Mouse (Mus musculus) retina, postnatal 7 days (tissue): ENCODE measurements around the gene Myo16.

ENCODE experiments used
- DNase-seq: peaks from one replicate; pipeline ENCODE4 v3.0.0-alpha.2; 2012; ENCODE audit warnings: low read depth, low spot score

The Myo16 gene

DNA sequence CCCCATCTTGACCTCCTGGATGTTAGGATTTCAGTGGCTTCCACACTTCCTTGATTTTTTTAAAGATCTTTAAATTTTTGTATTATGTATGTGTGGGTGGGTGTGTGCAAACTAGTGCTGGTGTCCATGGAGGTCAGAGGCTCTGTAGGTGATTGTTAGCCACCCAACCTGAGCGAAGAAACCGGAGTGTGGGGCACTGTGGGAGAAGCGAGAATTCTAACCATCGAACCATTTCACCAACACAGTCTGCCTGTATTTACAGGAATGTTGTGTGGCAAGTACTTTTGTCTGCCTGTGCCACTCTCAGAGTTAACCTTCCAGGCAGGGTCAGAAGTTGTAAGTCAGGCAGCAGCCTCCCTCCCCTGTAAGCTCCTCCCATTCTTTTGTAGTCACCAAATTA lies 22.3 kb downstream of the Myo16 start:
- DNase-seq: no peak

GRCm38 (mm10) chr8:10177131-10177530 lies 23.4 kb downstream of the Myo16 start:
- DNase-seq: no peak

- no peak for DNase-seq
Measured at GRCm38 (mm10) chr8:10178986-10179385, 25.3 kb downstream of the Myo16 start.

- DNase-seq: no peak
Measured at GRCm38 (mm10) chr8:10190607-10191006, 36.9 kb downstream of the Myo16 start.

GRCm38 (mm10) chr8:10198164-10198563 lies 44.5 kb downstream of the Myo16 start:
- DNase-seq: no peak

GRCm38 (mm10) chr8:10199301-10199700 lies 45.6 kb downstream of the Myo16 start:
- no peak for DNase-seq

GRCm38 (mm10) chr8:10200042-10200441 lies 46.3 kb downstream of the Myo16 start:
- no peak for DNase-seq

DNA sequence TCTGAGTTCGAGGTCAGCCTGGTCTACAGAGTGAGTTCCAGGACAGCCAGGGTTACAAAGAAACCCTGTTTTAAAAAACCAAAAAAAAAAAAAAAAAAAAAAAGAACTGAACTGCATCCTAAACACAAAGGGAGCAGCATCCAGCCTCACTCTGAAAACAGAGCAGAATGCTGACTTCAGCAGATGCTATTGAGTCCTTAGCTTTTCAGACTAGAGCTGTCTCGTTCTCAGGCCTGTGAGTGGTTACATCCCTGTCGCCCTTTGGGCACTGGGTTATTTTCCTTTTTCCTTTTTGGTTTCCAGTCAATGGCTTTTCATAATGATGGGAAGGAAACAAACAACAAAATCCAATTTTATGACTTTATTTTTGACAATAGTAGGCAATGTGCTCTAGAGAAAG lies 61.3 kb downstream of the Myo16 start:
- no peak for DNase-seq

DNA sequence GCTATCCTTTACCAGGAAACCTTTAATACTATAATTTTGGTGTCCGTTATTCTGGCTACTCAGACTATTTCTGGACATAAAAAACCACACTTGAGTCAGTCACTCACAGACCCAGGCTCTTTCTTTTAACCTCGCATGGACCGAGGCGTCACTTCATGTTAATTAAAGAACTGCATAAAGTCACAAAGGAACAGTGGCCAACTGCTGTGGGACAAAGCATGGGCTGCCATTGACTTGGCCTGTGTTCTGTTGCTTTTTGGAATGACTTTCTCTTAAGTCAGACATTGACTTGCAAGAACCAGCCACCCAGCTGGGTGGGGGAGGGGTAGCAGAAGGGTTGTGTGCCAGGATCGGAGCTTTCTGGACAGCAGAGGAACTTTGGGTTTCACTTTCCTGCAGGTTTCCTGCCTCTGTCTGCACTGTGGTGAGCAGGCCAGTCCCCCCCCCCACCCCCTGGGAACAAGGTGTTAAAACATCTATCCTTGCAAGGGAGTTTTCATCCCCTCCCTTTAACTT lies 66.1 kb downstream of the Myo16 start:
- no peak for DNase-seq

DNA sequence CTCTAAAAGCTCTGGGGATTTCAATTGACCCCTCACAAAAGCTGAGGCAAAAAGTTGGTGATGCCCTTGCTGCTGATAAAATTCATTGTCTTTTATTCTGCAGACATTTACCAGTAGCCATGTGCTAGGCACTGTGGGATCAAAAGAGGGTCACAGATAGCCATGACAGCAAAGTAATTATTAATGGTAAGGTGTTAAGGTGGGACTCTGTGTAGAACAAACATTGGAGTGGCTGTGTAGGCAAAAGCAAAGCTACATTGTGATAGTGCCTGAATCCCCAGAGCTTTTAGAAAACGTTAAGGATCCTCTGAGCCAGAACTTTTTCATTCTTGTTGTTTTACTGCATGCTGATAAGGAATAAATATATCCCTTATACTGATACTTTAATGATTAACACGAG lies 69.1 kb downstream of the Myo16 start:
- DNase-seq: no peak

DNA sequence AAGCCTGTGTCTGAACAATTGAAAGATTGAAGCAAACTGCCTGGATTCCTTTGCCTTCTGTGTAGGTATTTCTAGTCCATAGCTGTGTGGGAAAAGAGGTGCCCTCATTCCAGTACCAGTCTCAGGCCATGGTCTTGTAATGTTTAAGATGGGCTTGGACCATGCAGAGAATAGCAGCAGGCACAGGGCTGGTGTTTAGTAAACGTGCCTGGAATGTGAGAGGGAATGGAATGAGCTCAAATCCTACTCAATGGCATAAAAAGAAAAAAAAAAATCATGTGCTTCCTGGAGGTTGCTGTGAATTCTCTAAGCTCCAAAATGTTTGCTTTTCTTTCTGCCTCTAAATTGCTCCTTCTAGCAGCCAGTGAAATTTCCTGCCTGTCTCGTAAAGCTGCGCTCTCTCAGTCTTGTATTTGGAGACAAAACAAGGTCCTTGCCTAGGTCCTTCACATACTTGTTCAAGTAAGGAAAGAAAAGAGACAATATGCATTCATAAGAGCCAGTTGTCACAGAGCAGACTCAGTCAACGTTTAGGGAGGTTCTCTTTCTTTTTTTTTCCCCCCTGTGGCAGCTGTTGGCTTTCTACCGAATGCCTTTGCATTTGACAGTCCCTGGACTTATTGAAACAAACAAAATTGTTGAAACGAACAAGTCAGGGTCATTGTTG lies 70.0 kb downstream of the Myo16 start:
- no peak for DNase-seq

- DNase-seq: no peak
Measured at GRCm38 (mm10) chr8:10224305-10224971, 70.7 kb downstream of the Myo16 start.

- no peak for DNase-seq
Measured at GRCm38 (mm10) chr8:10225018-10225417, 71.3 kb downstream of the Myo16 start.

GRCm38 (mm10) chr8:10230746-10231369 lies 77.1 kb downstream of the Myo16 start:
- peak; percentile 21 for DNase-seq

DNA sequence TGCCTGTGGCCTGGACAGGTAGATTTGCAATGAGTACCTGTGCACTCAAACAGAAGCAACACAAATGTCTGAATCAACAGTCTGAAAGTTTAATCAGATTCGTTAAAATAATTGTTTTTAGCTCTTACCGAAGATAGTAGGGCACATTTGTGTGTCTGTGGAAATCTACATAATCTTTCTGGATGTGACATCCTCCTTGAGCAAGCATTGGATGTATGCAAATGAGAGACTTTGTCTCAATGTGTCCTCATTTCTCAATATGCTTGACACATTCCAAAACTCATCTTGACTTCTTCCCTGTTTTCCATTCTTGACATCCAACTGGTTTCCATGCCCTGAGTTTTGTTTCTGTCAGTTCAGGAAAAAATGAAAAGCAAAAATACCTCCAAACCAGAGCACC lies 80.8 kb downstream of the Myo16 start:
- DNase-seq: no peak

DNA sequence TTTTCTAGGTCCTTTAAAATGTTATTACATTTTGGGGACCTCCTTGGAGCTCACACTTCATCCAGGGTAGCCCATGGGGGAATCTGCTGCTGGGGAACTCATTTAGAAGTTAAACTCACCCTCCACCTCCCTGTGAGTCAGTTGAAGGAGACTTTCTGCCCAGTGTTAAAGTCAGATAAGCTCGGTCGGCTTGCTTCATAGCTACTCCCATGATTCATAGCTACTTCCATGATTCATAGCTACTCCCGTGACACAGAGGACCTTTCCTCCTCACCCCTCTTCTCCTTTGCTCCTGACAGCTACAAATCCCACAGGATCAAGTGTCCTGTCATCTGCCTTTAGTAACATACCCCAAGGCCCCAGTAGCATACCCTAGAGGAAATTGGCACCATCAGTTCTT lies 89.6 kb downstream of the Myo16 start:
- no peak for DNase-seq

DNA sequence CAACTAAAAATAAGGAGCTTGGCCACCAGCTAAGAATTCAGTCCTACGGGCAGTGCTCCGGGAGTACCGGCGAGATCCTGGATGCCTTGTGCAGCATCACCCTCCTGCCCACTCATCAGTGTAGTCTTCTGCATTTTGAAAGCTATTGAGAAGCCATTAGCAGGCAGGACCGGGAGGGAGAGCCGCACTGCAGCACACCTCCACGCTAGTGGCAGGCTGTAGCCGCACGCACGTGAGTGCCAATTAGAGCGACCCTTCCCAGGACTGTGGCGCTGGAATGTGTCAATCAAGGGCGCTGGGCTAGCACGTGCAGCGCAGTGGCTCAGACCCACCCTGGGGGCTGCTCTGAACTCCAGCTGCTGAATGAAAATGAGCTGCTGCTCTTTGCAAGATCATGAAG lies 95.4 kb downstream of the Myo16 start:
- no peak for DNase-seq

DNA sequence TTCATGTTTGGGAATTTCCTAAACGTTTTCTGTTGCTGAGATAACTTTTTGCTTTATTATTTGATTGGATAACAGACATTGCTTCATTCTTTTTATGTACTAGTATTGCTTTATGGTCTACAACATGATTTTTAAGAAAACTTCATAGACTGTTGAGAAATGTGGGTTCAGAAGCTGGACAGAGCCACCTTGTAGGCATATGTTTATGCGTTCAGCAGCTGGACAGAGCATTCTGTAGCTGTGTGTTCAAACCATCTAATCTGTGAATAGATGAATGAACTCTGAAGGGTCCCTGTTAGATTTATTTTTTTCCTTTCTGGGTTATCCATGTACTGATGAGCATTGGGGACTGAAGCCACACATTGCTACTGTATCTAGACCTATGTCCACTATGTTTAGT lies 102.0 kb downstream of the Myo16 start:
- DNase-seq: no peak

- no peak for DNase-seq
Measured at GRCm38 (mm10) chr8:10256563-10256962, 102.9 kb downstream of the Myo16 start.

- DNase-seq: no peak
Measured at GRCm38 (mm10) chr8:10270094-10270493, 116.4 kb downstream of the Myo16 start.

GRCm38 (mm10) chr8:10292600-10292999 lies 138.9 kb downstream of the Myo16 start:
- DNase-seq: no peak

DNA sequence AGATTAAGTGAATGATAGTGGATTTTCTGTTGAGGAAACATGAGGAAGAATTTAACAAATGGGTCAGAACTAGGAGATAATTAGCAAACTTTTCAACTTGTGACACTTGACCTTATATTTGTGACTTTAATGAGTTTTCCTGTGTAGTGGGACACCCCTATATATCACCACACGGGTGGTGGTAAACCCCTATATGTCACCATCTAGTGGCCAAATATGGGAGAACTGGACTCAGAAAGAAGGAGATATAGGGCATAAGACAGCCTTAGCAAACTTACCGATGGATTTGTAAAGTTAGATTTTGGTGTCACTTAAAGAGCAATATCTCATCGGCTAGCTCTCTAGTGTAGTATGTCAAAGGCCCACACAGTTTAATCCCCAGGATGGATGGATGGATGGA lies 147.1 kb downstream of the Myo16 start:
- no peak for DNase-seq

DNA sequence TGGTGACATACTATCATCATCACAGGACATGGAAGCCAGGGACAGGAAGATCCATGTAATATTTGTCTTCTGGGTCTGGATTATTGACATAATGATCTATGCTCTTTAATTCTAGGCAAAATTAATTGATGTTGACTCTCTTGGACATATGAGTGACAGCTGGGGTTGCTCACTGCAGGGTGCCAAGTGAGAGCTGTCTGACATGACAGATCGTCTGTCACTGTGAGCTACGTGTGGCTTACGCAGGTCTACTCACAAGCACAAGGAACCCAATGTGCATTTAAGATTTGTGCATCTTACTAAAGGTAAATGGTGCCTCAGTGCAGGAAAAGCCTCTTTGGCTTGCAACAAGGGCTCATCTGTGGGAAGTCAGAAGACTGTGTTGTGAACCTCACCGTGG lies 149.3 kb downstream of the Myo16 start:
- no peak for DNase-seq
